Mouse (Mus musculus): ENCODE results near the gene Pi4k2a. TPM values are rescaled to one million over a fixed set of nuclear protein-coding genes. Genes with fewer than 3 reads are reported as not detected.

Pi4k2a gene
- polyA plus RNA-seq, 1 experiment, result 11.5 TPM

DNA sequence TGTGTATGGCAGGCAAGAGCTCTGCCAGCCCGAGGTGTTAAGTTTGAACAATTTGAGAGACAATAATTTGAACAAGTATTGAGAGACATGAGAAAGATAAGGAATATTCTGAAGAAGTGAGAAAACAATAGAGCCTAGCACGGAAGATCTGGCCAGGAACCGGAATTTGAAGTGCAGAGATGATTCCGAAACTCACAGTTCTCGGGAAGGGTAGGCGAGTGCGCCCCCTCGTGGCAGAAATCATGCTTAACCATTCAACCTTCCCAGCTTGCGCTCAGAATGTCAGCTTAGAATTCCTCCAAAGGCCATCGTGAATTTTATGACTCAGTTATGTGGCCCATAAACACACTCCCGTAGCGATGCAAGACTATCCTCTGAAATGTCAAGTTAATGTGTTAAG, 75.9 kb downstream of the Pi4k2a start:
- H3K27ac ChIP-seq (ENCODE audit: control insufficient read depth, insufficient read depth, low read depth, low read length, poor library complexity), result no peak overlapping the region
- WGBS, result 3% methylated on average over 12 of the region's 12 CpGs
- no peak overlapping the region for H3K4me3 ChIP-seq (replicated peaks; ENCODE audit: control insufficient read depth, low read depth, low read length)
- no peak for TF ChIP-seq POLR2A (IDR thresholded peaks at IDR 0.05; ENCODE audit: borderline replicate concordance, control insufficient read depth, low read depth, low read length)
- peak; percentile 97 for TF ChIP-seq CTCF (IDR thresholded peaks at IDR 0.05; ENCODE audit: control insufficient read depth, insufficient read depth, low read length)
- peaks cover 1% of the 10 kb centered on the region; the same call in 1 of the 2 replicates for H3K4me1 ChIP-seq (ENCODE audit: control insufficient read depth, insufficient read depth, low read length)

- H3K4me1 ChIP-seq (ENCODE audit: control insufficient read depth, insufficient read depth, low read length), result peaks cover 3% of the 10 kb centered on the region
- WGBS, result 53% methylated on average over 3 of the region's 3 CpGs
- TF ChIP-seq POLR2A (IDR thresholded peaks at IDR 0.05; ENCODE audit: borderline replicate concordance, control insufficient read depth, low read depth, low read length) (no peak), CTCF (IDR thresholded peaks at IDR 0.05; ENCODE audit: control insufficient read depth, insufficient read depth, low read length) (no peak)
Measured at GRCm38 (mm10) chr19:42166766-42167165, 76.5 kb downstream of the Pi4k2a start.

DNA sequence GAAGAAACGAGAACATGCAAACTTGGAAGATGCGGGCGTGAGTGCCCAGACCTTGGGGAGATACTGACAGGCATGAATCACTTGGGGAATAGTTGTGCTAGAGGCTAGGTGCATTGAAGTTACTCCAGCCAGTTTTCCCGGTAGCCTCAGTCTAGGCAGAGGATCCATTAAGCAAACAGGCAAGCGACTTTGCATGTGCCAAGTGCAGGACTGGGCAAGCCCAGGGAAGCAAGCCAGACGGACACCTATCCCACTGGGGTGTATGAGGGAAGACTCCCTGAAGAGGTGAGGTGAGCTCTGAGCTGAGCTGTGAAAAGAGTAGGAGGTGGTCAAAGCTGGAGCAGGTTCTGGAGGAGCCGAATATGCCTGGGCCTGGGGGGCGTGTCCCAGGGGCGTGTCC, 77.2 kb downstream of the Pi4k2a start:
- WGBS, result 86% methylated on average over 9 of the region's 9 CpGs
- H3K4me1 ChIP-seq (ENCODE audit: control insufficient read depth, insufficient read depth, low read length), result peaks cover 3% of the 10 kb centered on the region
- TF ChIP-seq POLR2A (IDR thresholded peaks at IDR 0.05; ENCODE audit: borderline replicate concordance, control insufficient read depth, low read depth, low read length), result no peak
- no peak for TF ChIP-seq CTCF (IDR thresholded peaks at IDR 0.05; ENCODE audit: control insufficient read depth, insufficient read depth, low read length)

More at GRCm38 (mm10) chr19:42166766-42167165, 76.5 kb downstream of the Pi4k2a start:
- no peak overlapping the region for H3K27ac ChIP-seq (ENCODE audit: control insufficient read depth, insufficient read depth, low read depth, low read length, poor library complexity)
- no peak overlapping the region for H3K4me3 ChIP-seq (replicated peaks; ENCODE audit: control insufficient read depth, low read depth, low read length)

DNA sequence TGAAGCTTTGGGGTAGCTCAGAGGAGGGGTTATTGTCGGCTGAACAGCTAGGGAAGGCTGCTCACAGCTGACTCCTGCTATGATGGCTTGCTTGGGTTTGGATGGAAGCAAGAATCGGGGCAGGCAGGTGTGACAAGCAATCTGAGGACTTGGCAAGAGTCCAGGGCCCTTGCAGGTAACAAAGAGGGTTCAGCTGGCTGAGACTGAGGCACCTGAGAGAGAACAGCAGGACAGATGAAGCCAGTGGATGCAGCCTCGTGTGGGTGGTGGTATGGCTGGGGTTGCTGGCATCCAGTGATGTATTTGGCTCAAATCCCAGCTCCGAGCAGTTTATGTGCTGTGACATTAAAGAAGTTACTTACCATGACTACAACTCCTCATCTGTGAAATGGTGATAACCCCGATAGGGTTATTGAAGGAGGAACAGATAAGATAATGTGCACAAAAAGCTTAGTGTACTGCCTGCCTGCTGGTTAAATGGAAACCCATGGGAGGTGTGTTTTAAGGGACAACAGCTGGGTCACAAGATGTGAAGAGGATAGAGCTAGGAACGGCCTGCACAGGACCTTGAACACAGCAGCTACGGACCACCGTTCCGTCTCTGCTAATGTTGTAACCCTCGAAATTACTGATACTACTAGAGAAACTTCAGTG, 79.2 kb downstream of the Pi4k2a start:
- 53% methylated on average over 10 of the region's 10 CpGs for WGBS
- H3K4me3 ChIP-seq (replicated peaks; ENCODE audit: control insufficient read depth, low read depth, low read length), result no peak overlapping the region
- peaks cover 5% of the 10 kb centered on the region for H3K4me1 ChIP-seq (ENCODE audit: control insufficient read depth, insufficient read depth, low read length)
- TF ChIP-seq CTCF (IDR thresholded peaks at IDR 0.05; ENCODE audit: control insufficient read depth, insufficient read depth, low read length), result no peak
- TF ChIP-seq POLR2A (IDR thresholded peaks at IDR 0.05; ENCODE audit: borderline replicate concordance, control insufficient read depth, low read depth, low read length), result no peak
- no peak overlapping the region for H3K27ac ChIP-seq (ENCODE audit: control insufficient read depth, insufficient read depth, low read depth, low read length, poor library complexity)

More for the DNA sequence above, 77.2 kb downstream of the Pi4k2a start:
- H3K4me3 ChIP-seq (replicated peaks; ENCODE audit: control insufficient read depth, low read depth, low read length), result no peak overlapping the region
- no peak overlapping the region for H3K27ac ChIP-seq (ENCODE audit: control insufficient read depth, insufficient read depth, low read depth, low read length, poor library complexity)

DNA sequence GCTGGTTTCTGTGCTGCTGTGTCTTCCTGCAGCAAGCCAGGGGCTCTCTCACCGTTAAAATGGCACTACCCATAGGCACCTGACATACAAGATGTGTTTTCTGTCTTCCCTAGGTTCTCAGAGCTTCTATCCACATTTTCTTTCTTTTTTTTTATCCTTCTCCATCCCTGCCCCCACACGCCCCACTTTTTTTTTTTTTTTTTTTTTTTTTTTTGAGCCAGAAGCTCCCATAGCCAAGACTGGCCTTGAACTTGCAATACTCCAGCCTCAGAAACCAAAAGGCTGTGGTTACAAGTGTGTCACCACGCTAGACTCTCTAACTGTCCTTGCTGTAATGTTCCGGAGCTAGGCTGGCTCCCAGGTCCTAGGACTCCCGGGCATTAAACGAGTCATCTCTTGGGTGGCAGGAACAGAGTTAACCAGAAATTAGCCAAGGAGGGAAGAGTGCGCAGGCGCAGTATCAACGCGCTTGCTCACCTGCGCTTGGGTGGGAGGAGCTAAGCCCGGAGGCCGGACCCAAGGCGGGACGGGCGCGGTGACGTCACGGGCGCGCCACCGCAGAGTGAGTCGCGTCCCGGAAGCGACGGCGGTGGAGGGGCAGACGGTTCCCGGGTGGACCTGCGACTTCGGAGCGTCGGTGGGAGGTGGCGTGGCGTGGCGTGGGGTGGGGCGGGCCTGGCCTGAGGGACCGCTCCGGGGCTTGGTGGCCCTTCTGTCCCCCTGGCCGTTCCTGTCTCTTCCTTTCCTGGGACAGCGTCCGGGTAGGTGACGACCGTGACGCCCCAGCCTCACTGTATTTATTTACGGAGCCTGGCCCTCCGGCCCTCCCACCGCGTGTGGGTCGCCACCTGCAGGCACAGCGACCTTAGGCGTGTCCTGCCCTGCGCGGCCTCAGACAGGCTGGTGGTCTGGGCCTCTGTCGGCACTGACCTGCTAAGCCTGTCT, 80.0 kb downstream of the Pi4k2a start:
- 1% methylated on average over 56 of the region's 56 CpGs for WGBS
- Histone ChIP-seq H3K27ac (ENCODE audit: control insufficient read depth, insufficient read depth, low read depth, low read length, poor library complexity) (peak overlapping the region; percentile 83), H3K4me1 (ENCODE audit: control insufficient read depth, insufficient read depth, low read length) (peaks cover 5% of the 10 kb centered on the region)

More for the DNA sequence above, 80.0 kb downstream of the Pi4k2a start:
- TF ChIP-seq CTCF (IDR thresholded peaks at IDR 0.05; ENCODE audit: control insufficient read depth, insufficient read depth, low read length) (no peak), POLR2A (IDR thresholded peaks at IDR 0.05; ENCODE audit: borderline replicate concordance, control insufficient read depth, low read depth, low read length) (peak; percentile 77; the same call in 1 of the 2 replicates)
- H3K4me3 ChIP-seq (replicated peaks; ENCODE audit: control insufficient read depth, low read depth, low read length), result peak overlapping the region; percentile 97

Other genes with a start within 250 kb of the Pi4k2a start
- gene Frat2, start 242.3 kb upstream of the Pi4k2a start, polyA plus RNA-seq (2011; ENCODE audit: insufficient read depth, insufficient read length, low replicate concordance, missing spikeins), result 4.5 and 9.7 TPM in 2 replicates
- 5.8 and 12.5 TPM in 2 replicates for gene Rrp12, start 194.3 kb upstream of the Pi4k2a start, polyA plus RNA-seq (2011; ENCODE audit: insufficient read depth, insufficient read length, low replicate concordance, missing spikeins)
- 47.1 and 160 TPM in 2 replicates for gene Pgam1, start 178.5 kb upstream of the Pi4k2a start, polyA plus RNA-seq (2011; ENCODE audit: insufficient read depth, insufficient read length, low replicate concordance, missing spikeins)
- 16.4 and 24.6 TPM in 2 replicates for gene Exosc1, start 157.0 kb upstream of the Pi4k2a start, polyA plus RNA-seq (2011; ENCODE audit: insufficient read depth, insufficient read length, low replicate concordance, missing spikeins)
- gene Zdhhc16, start 157.0 kb upstream of the Pi4k2a start, polyA plus RNA-seq (2011; ENCODE audit: insufficient read depth, insufficient read length, low replicate concordance, missing spikeins), result 27.4 and 59.8 TPM in 2 replicates
- gene Mms19, start 109.3 kb upstream of the Pi4k2a start, polyA plus RNA-seq (2011; ENCODE audit: insufficient read depth, insufficient read length, low replicate concordance, missing spikeins), result 28.0 and 45.8 TPM in 2 replicates
- gene Ubtd1, start 108.7 kb upstream of the Pi4k2a start, polyA plus RNA-seq (2011; ENCODE audit: insufficient read depth, insufficient read length, low replicate concordance, missing spikeins), result 6.0 and 10.2 TPM in 2 replicates
- gene Ankrd2, start 54.5 kb upstream of the Pi4k2a start, polyA plus RNA-seq (2011; ENCODE audit: insufficient read depth, insufficient read length, low replicate concordance, missing spikeins), result not detected in 2 replicates
- 1.8 TPM in 1 of 2 replicates, not detected in the other for gene Hoga1, start 44.9 kb upstream of the Pi4k2a start, polyA plus RNA-seq (2011; ENCODE audit: insufficient read depth, insufficient read length, low replicate concordance, missing spikeins)
- not detected in 2 replicates for gene 4933411K16Rik, start 38.2 kb upstream of the Pi4k2a start, polyA plus RNA-seq (2011; ENCODE audit: insufficient read depth, insufficient read length, low replicate concordance, missing spikeins)
- gene Morn4, start 4.1 kb upstream of the Pi4k2a start, polyA plus RNA-seq (2011; ENCODE audit: insufficient read depth, insufficient read length, low replicate concordance, missing spikeins), result 1.4 TPM in 1 of 2 replicates, not detected in the other
- 2.9 TPM in 1 of 2 replicates, not detected in the other for gene Avpi1, start 38.6 kb downstream of the Pi4k2a start, polyA plus RNA-seq (2011; ENCODE audit: insufficient read depth, insufficient read length, low replicate concordance, missing spikeins)
- gene Marveld1, start 56.9 kb downstream of the Pi4k2a start, polyA plus RNA-seq (2011; ENCODE audit: insufficient read depth, insufficient read length, low replicate concordance, missing spikeins), result 8.4 and 16.9 TPM in 2 replicates
- gene Zfyve27, start 73.5 kb downstream of the Pi4k2a start, polyA plus RNA-seq (2011; ENCODE audit: insufficient read depth, insufficient read length, low replicate concordance, missing spikeins), result 20.8 and 53.1 TPM in 2 replicates
- not detected in 2 replicates for gene Sfrp5, start 111.8 kb downstream of the Pi4k2a start, polyA plus RNA-seq (2011; ENCODE audit: insufficient read depth, insufficient read length, low replicate concordance, missing spikeins)
- 1.8 TPM in 1 of 2 replicates, not detected in the other for gene Golga7b, start 157.1 kb downstream of the Pi4k2a start, polyA plus RNA-seq (2011; ENCODE audit: insufficient read depth, insufficient read length, low replicate concordance, missing spikeins)